Mouse (Mus musculus) MEL (cell line): ENCODE data around the gene Rxra.

Experiments used
- CTCF ChIP-seq, 3 experiments: IDR thresholded peaks in 2 of 3; conservative IDR thresholded peaks in 1 of 3; 2 replicates each; pipeline ENCODE4 v1.5.1; 2011 to 2012; ENCODE audit warnings: low read length in 3 of 3, low read depth in 2 of 3, mild to moderate bottlenecking in 2 of 3, improper control_type of control experiment in 1 of 3, inconsistent platforms in 1 of 3, mixed read lengths in 1 of 3, moderate library complexity in 1 of 3; ENCODE audit not compliant: control insufficient read depth in 1 of 3, insufficient read depth in 1 of 3, poor library complexity in 1 of 3, severe bottlenecking in 1 of 3
- ELF1 ChIP-seq: IDR thresholded peaks from 2 replicates; pipeline ENCODE4 v1.6.1; 2014; ENCODE audit warnings: low read depth, mild to moderate bottlenecking, inconsistent platforms, low read length, improper control_type of control experiment, moderate library complexity
- GATA1 ChIP-seq: IDR thresholded peaks from 2 replicates; pipeline ENCODE4 v1.6.1; 2011; ENCODE audit warnings: low read depth, low read length, improper control_type of control experiment
- MAX ChIP-seq: IDR thresholded peaks from 2 replicates; pipeline ENCODE4 v1.6.1; 2011; ENCODE audit warnings: low read length, improper control_type of control experiment
- POLR2A ChIP-seq, 2 experiments: IDR thresholded peaks; 2 replicates each; pipeline ENCODE4 v1.6.1; 2011 to 2012; ENCODE audit warnings: low read length in 2 of 2, mild to moderate bottlenecking in 2 of 2, control low read depth in 1 of 2, improper control_type of control experiment in 1 of 2, low read depth in 1 of 2, moderate library complexity in 1 of 2; ENCODE audit not compliant: control insufficient read depth in 1 of 2, insufficient read depth in 1 of 2, poor library complexity in 1 of 2
- TBP ChIP-seq: IDR thresholded peaks from 2 replicates; pipeline ENCODE4 v1.8.0; 2011; ENCODE audit warnings: low read depth, low read length, improper control_type of control experiment
- USF2 ChIP-seq, 2 experiments: IDR thresholded peaks; 2 replicates each; pipeline ENCODE4 v1.6.1; 2011 to 2012; ENCODE audit warnings: improper control_type of control experiment in 2 of 2, low read length in 2 of 2, borderline replicate concordance in 1 of 2, inconsistent platforms in 1 of 2, low read depth in 1 of 2, mild to moderate bottlenecking in 1 of 2; ENCODE audit not compliant: insufficient read depth in 1 of 2

- TF ChIP-seq MAX: no peak
- TF ChIP-seq USF2 (IDR thresholded peaks at IDR 0.05; ENCODE audit: borderline replicate concordance in 1 of 2, insufficient read depth in 1 of 2, low read depth in 1 of 2, low read length in 2 of 2): no peak
- TF ChIP-seq POLR2A (IDR thresholded peaks at IDR 0.05; ENCODE audit: control insufficient read depth in 1 of 2, insufficient read depth in 1 of 2, low read depth in 1 of 2, low read length in 2 of 2, poor library complexity in 1 of 2): no peak
- no peak for TF ChIP-seq GATA1
- TF ChIP-seq CTCF (IDR thresholded peaks at IDR 0.05 in 2 of 3, conservative IDR thresholded peaks at IDR 0.05 in 1 of 3; ENCODE audit: control insufficient read depth in 1 of 3, insufficient read depth in 1 of 3, low read depth in 2 of 3, low read length in 3 of 3, poor library complexity in 1 of 3, severe bottlenecking in 1 of 3): no peak
- no peak for TF ChIP-seq ELF1
- TF ChIP-seq TBP: no peak
Observed at GRCm38 (mm10) chr2:27691139-27691720, 15.0 kb downstream of the Rxra start.
